Mouse (Mus musculus) macrophage (primary cell): ENCODE results near the gene Slc6a18. TPM values are rescaled to one million over a fixed set of nuclear protein-coding genes. Genes with fewer than 3 reads are reported as not detected.

Experiments used
- H3K27ac ChIP-seq: fragments of 350-480 bp; formaldehyde crosslinking; 2 replicates; pipeline ENCODE4 v1.9.0; 2021
- H3K36me3 ChIP-seq: fragments of 350-480 bp; formaldehyde crosslinking; 2 replicates; pipeline ENCODE4 v1.9.0; 2021; ENCODE audit errors: inconsistent target
- H3K4me3 ChIP-seq: fragments of 350-480 bp; formaldehyde crosslinking; 2 replicates; pipeline ENCODE4 v1.9.0; 2021; ENCODE audit errors: inconsistent target
- H3K79me2 ChIP-seq: fragments of 350-480 bp; formaldehyde crosslinking; 2 replicates; pipeline ENCODE4 v1.9.0; 2021; ENCODE audit errors: inconsistent target
- WGBS: methylation state at CpG from one replicate; pipeline ENCODE4 v1.1.7; 2026; ENCODE audit warnings: inconsistent platforms; ENCODE audit not compliant: missing documents; 5-methylcytosine and 5-hydroxymethylcytosine counted together
- polyA plus RNA-seq: library from polyadenylated mRNA; stranded (reverse); fragments of 250-400 nt; gene quantifications from 3 replicates; pipeline ENCODE4 v1.2.4, GENCODE M21; 2018; ENCODE audit warnings: inconsistent platforms

Gene Slc6a18
- polyA plus RNA-seq, 1 experiment from 2014 or later: not detected

- Histone ChIP-seq H3K4me3 (no peak overlapping the region), H3K27ac (no peak overlapping the region), H3K79me2 (no peaks in the 10 kb centered on the region), H3K36me3 (no peaks in the 10 kb centered on the region)
- 93% methylated on average over 12 of the region's 12 CpGs for WGBS
These were observed 22.7 kb upstream of the Slc6a18 start for GRCm38 (mm10) chr13:73700554-73700953.

DNA sequence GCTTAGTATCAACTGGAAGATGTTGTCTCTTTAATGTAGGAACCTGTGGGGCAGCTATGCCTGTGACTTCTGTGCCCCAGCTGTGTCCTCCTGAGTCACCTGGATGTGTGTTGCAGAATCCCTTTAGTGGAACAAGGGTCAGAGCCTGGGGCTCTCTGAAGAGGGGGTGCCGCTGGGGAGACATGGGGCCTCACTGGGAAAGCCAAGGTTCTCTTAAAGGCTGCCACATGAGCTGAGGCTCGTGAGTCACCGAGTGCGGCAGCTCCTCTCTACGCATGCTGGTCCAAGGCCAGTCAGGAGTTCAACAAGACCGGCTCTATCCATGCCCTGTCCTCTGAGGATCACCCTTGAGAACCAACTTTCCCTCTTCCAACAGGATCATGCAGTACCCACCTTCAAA is 21.9 kb upstream of the Slc6a18 start:
- Histone ChIP-seq H3K79me2 (no peaks in the 10 kb centered on the region), H3K27ac (no peak overlapping the region), H3K36me3 (no peaks in the 10 kb centered on the region), H3K4me3 (no peak overlapping the region)
- WGBS: 98% methylated on average over 6 of the region's 6 CpGs

DNA sequence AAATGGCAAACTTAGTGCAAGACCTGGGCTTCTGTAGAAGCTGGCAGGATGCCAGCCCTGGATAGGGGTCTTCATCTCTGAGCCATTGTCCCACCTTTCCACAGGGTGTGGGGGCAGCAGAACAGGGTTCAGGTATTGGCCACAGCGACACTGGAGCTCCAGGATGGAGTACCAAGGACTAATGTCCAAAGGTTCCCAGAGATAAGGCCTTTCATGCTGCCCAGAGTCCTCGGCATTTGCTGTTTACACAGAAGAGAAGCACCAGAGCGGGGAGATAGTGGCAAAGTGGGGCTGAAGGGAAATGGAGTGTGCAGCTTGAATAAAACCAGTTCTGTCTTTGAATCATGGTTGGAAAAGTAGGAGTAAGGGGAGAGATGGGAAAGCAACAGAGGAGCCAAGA is 18.7 kb upstream of the Slc6a18 start:
- 87% methylated on average over 3 of the region's 3 CpGs for WGBS
- no peak overlapping the region for H3K4me3 ChIP-seq
- no peak overlapping the region for H3K27ac ChIP-seq
- H3K36me3 ChIP-seq: no peaks in the 10 kb centered on the region
- H3K79me2 ChIP-seq: no peaks in the 10 kb centered on the region

- H3K27ac ChIP-seq: no peak overlapping the region
- 75% methylated on average over 1 of the region's 1 CpGs for WGBS
- no peaks in the 10 kb centered on the region for H3K79me2 ChIP-seq
- no peaks in the 10 kb centered on the region for H3K36me3 ChIP-seq
- H3K4me3 ChIP-seq: no peak overlapping the region
These were observed 17.1 kb upstream of the Slc6a18 start for GRCm38 (mm10) chr13:73694972-73695371.

GRCm38 (mm10) chr13:73693333-73693732 is 15.5 kb upstream of the Slc6a18 start:
- H3K27ac ChIP-seq: peak overlapping the region; percentile 13; the same call in 1 of the 2 replicates
- H3K79me2 ChIP-seq: no peaks in the 10 kb centered on the region
- H3K4me3 ChIP-seq: no peak overlapping the region
- WGBS: 36% methylated on average over 2 of the region's 2 CpGs
- no peaks in the 10 kb centered on the region for H3K36me3 ChIP-seq

- H3K79me2 ChIP-seq: no peaks in the 10 kb centered on the region
- H3K36me3 ChIP-seq: no peaks in the 10 kb centered on the region
- peak overlapping the region; percentile 13; the same call in 1 of the 2 replicates for H3K27ac ChIP-seq
- 40% methylated on average over 10 of the region's 10 CpGs for WGBS
- no peak overlapping the region for H3K4me3 ChIP-seq
These were observed 14.5 kb upstream of the Slc6a18 start for GRCm38 (mm10) chr13:73692249-73692868.

DNA sequence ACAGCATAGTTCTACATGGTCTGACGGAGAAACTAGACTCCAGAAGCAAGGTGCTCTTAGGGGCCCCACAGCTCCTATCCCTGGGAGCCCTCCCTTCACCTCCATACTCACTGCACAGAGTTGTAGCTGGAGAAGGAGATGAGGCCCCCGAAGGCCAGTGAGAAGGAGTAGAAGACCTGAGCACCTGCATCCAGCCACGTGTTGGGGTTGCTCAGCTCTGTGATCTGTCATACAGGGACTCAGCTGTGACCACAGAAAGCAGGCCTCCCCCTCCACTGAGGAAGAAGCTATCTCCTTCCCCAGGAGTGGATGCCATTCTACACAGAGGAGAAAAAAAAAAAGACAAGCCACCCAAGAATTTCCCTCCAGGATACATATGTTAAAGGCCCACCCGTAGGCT is 11.1 kb upstream of the Slc6a18 start:
- no peak overlapping the region for H3K4me3 ChIP-seq
- H3K27ac ChIP-seq: no peak overlapping the region
- no peaks in the 10 kb centered on the region for H3K79me2 ChIP-seq
- H3K36me3 ChIP-seq: no peaks in the 10 kb centered on the region
- 74% methylated on average over 4 of the region's 4 CpGs for WGBS

GRCm38 (mm10) chr13:73687601-73688000 is 9.8 kb upstream of the Slc6a18 start:
- no peak overlapping the region for H3K27ac ChIP-seq
- no peaks in the 10 kb centered on the region for H3K79me2 ChIP-seq
- no peak overlapping the region for H3K4me3 ChIP-seq
- no peaks in the 10 kb centered on the region for H3K36me3 ChIP-seq
- WGBS: 82% methylated on average over 3 of the region's 3 CpGs

DNA sequence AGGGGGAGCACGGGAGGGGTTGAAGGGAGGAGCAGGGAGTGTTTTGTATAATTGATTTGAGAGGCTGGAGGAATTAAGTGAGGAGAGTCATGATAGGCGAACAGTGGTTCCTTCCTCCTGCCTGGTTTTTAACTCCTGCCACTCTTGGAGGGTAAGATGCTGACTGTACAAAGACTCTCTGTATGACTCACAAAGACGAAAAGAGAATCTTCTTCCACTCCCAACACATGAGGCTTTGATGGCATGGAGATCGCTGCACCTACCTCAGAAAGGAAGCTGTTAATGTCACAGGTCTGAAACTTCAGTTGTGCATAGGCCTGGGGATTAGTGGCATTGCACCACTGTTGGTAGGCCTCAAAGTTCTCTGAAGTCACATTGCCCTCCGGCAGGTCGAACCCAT is 7.7 kb upstream of the Slc6a18 start:
- WGBS: 81% methylated on average over 5 of the region's 6 CpGs
- Histone ChIP-seq H3K4me3 (no peak overlapping the region), H3K27ac (no peak overlapping the region), H3K36me3 (no peaks in the 10 kb centered on the region), H3K79me2 (no peaks in the 10 kb centered on the region)

- Histone ChIP-seq H3K4me3 (no peak overlapping the region), H3K27ac (no peak overlapping the region), H3K36me3 (no peaks in the 10 kb centered on the region), H3K79me2 (no peaks in the 10 kb centered on the region)
- WGBS: 100% methylated on average over 1 of the region's 1 CpGs
These were observed 6.6 kb upstream of the Slc6a18 start for GRCm38 (mm10) chr13:73684412-73684811.

DNA sequence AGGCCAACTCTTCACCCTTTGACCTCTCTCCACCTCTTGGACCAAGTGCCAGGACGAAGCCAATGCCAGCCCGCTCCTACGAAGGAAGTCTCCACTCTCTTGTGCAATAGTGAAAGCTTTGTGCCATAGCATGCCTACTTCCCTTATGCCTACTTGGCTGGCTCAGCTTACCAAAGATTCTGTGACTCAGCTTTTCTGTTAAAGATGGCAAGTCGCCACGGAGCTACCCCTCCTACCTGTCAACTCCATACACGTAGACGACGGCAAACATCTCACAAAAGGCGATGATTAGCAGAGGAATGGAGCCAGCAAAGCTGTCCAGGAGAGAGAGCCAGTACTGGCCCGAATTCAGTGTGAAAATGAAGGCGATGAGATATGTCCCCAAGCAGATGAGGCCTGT is 5.9 kb upstream of the Slc6a18 start:
- no peak overlapping the region for H3K27ac ChIP-seq
- no peak overlapping the region for H3K4me3 ChIP-seq
- no peaks in the 10 kb centered on the region for H3K79me2 ChIP-seq
- WGBS: 34% methylated on average over 11 of the region's 11 CpGs
- no peaks in the 10 kb centered on the region for H3K36me3 ChIP-seq

DNA sequence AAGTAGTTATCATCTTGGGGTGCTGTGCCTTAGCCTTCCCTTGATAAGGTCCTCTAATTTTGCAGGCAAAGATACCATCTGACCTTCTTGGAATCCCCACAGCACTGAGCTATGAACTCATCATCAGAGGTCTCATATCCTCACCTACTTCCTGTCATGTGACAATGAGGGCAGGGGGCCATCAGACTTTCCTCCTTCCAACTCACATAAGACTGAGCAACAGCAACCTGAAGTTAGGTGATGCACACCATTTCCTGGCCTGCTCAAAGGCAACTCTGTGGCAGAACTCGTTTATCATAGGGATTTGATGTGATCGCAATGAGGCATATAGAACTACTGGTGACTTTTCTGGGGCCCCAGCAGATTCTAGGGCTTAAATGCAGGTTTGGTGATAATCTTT is 4.4 kb upstream of the Slc6a18 start:
- Histone ChIP-seq H3K27ac (no peak overlapping the region), H3K79me2 (no peaks in the 10 kb centered on the region), H3K36me3 (no peaks in the 10 kb centered on the region), H3K4me3 (no peak overlapping the region)
- WGBS: 87% methylated on average over 2 of the region's 2 CpGs

GRCm38 (mm10) chr13:73680394-73680793 is 2.6 kb upstream of the Slc6a18 start:
- H3K27ac ChIP-seq: no peak overlapping the region
- no peaks in the 10 kb centered on the region for H3K79me2 ChIP-seq
- H3K4me3 ChIP-seq: no peak overlapping the region
- H3K36me3 ChIP-seq: no peaks in the 10 kb centered on the region
- 8% methylated on average over 1 of the region's 1 CpGs for WGBS

GRCm38 (mm10) chr13:73679311-73679710 is 1.5 kb upstream of the Slc6a18 start:
- 83% methylated on average over 2 of the region's 2 CpGs for WGBS
- Histone ChIP-seq H3K27ac (no peak overlapping the region), H3K79me2 (no peaks in the 10 kb centered on the region), H3K4me3 (no peak overlapping the region), H3K36me3 (no peaks in the 10 kb centered on the region)

- Histone ChIP-seq H3K27ac (no peak overlapping the region), H3K79me2 (no peaks in the 10 kb centered on the region), H3K36me3 (no peaks in the 10 kb centered on the region), H3K4me3 (no peak overlapping the region)
- WGBS: 87% methylated on average over 7 of the region's 7 CpGs
These were observed 2.7 kb downstream of the Slc6a18 start for GRCm38 (mm10) chr13:73675161-73675560.

DNA sequence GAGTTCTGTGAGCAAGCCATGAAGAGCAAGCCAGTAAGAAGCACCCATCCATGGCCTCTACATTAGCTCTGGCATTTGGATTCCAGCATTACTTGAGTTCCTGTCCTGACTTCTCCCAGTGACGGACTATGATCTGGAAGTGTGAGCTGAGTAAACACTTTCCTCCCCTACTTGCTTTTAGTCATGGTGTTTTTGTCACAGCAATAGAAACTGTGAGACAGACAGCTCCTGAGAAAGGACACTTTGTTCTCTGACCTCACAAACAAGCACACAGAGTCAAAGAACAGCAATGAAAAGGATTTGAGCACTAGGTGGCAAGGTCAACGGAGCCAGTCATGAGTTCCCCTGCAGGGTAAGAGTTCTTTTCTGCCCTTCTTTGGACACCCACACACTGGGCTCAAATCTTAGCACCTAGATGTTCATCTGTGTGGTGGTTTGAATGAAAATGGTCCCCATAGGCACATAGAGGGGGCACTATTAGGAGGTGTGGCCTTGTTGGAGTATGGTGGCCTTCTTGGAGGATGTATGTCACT is 17.6 kb downstream of the Slc6a18 start:
- Histone ChIP-seq H3K4me3 (no peak overlapping the region), H3K36me3 (no peaks in the 10 kb centered on the region), H3K79me2 (no peaks in the 10 kb centered on the region), H3K27ac (no peak overlapping the region)
- WGBS: 87% methylated on average over 2 of the region's 2 CpGs
